Mouse (Mus musculus) retina, postnatal 7 days (tissue): ENCODE measurements around the gene Cdc14a.
A peak's percentile ranks its signal among the peaks of the same experiment; 100 is the strongest.

Experiments
- DNase-seq: peaks from one replicate; pipeline ENCODE4 v3.0.0-alpha.2; 2012; ENCODE audit warnings: low read depth, low spot score

Cdc14a gene

DNA sequence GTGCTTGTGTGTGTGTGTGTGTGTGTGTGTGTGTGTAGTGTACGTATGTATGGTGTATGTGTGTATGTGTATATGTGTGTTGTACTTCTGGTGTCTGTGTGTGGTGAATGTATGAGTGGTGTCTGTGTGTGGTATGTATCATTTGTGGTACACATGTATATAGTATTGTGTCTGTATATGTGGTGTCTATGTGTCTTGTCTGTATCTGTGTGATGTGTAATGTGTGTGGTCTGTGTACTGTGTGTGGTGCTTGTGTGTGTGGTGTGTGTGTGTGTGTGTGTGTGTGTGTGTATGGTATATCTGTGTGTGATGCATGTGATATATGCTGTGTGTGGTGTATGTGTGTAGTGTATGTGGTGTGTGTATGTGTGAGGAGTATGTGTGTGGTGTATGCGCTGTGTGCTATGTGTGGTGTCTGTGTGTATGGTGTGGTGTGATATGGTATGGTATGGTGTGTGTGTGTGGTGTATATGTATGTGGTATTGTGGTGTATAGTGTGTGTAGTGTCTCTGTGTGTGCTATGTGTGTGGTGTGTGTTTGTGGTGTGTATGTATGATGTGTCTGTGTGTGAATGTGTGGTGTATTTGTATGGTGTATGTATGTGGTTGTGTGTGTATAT is 156.7 kb downstream of the Cdc14a start:
- DNase-seq, result no peak

DNA sequence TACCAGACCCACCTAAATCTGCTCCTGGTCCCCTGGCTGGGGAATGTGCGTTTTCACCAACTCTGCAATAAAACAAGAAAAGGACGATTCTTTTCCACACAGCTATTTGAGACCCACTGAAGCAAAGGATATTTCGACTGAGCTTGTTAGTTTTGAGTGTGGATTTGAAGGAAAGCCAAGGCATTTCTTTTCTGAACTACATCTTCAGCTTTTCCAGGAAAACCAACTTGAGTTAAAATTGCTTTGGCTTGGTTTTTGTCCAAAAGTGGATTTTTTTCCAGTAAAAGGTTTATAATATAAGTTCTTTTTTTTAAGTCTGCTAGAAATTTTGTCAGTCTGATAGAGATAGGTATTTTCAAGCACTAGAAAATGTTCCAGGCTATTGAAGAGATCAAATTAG is 157.5 kb downstream of the Cdc14a start:
- no peak for DNase-seq

DNA sequence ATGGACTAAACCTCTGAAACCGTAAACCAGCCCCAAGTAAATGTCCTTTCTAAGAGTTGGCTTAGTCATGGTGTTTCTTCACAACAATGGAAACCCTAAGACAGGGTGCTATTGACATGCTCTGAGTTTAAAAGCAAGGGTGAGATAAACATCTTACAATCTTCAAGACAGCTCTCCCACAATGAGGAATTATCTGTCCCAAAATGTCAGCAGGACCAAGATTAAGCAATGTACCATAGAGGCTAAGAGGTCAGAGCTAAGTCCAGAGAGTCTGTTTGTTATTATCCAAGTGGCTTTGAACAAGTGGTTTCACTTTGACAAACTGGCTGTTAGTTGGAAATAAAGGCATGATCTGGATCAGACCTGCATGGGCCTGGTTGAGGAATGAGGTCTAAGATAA is 159.9 kb downstream of the Cdc14a start:
- DNase-seq, result no peak

DNA sequence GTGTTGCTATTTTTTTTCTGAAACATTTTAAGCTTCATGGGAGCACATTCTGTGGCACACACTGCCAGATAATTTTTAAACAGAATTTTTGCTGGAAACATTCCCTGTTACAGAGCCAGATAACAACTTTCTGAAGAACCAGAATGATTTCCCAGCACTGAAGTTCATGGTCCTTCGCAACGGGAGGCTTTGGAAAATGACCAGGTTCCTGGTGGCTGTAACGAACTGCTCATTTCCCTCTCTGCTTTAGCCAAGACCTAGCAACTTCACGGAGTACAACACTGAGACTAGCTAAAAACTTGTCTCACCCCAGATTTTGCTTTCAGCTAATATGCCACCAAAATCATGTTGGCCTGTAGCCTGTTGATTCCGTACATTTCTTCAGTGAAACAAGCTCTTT is 160.8 kb downstream of the Cdc14a start:
- DNase-seq, result no peak

DNA sequence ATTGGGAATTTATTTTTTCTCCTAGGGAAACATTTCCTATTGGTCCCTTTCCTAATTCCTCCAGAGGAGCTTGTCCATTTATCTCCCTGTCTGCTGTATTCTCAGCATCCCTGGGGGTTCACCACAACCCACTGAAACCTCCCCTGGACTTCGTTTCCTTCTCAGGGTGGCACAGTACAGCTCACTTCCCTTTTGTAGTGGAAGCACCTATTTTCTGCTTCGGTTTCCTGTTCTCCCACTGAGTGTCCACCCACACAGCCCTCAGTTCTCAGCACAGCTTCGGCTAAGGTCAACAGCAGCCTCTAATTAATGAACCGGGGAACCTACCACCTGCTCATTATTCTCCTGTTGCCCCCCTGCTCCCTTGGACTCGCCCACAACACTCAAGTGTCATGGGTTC is 167.7 kb downstream of the Cdc14a start:
- DNase-seq, result no peak

DNA sequence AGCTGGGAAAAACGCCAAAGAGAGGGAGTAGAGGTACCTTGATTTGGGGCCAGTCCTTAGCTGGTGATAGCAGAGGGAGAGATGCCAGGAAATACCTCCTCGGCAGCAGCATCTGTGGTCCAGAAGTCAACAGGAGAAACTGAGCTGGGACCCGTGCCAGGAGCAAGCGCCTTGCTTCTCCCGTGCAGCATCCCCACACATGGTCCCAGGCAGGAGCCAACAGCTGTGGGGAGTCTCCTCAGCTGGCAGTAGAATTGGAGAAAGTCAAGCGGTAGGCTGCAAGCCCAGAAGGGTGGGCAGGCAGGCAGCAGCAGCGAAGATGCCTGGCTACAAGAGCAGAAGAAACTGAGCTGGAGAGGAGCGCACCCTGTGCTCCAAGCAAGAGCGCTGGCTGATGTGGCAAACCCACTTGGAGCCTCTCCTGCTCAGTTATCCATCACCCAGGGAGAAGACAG is 170.7 kb downstream of the Cdc14a start, which contains the start of gene Gpr88:
Gene Gpr88 (minus strand): TSS at position 427 of the 455 bp plus-strand sequence.
- peak; percentile 8 for DNase-seq

DNA sequence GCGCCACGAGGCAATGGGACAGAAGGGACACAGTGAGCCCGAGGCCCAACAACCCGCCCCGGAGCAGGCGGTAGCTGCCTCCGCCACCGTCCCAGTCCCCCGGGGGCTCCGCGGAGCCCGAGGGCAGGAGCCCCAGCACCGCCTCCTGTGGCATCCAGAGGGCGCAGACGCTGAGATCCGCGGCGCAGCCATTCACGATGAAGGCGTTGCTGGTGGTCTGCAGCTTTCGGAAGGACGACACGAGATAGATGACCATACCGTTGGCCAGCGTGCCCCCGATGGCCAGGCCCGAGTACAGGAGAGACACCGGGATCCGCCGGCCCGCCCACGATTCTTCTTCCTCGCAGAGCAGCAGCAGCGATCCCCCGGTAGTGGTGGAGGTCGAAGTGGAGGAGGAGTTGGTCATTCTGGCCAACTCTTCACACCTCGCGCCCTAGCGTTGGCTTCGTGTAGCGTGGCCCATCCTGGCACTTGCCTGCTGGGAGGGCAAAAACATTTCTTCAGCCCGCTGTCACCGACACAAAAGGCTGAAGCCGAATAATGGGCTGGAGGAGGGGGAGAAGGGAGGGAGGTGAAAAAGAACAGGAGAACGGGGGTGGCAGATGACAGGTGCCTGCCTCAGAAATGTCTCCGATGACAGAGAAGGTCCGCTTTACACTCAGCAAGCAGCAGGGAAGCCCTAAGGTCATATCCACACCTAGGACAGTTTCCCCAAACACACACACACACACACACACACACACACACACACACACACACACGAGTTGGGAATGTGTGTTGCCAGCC is 171.4 kb downstream of the Cdc14a start:
- peak; percentile 17 for DNase-seq

DNA sequence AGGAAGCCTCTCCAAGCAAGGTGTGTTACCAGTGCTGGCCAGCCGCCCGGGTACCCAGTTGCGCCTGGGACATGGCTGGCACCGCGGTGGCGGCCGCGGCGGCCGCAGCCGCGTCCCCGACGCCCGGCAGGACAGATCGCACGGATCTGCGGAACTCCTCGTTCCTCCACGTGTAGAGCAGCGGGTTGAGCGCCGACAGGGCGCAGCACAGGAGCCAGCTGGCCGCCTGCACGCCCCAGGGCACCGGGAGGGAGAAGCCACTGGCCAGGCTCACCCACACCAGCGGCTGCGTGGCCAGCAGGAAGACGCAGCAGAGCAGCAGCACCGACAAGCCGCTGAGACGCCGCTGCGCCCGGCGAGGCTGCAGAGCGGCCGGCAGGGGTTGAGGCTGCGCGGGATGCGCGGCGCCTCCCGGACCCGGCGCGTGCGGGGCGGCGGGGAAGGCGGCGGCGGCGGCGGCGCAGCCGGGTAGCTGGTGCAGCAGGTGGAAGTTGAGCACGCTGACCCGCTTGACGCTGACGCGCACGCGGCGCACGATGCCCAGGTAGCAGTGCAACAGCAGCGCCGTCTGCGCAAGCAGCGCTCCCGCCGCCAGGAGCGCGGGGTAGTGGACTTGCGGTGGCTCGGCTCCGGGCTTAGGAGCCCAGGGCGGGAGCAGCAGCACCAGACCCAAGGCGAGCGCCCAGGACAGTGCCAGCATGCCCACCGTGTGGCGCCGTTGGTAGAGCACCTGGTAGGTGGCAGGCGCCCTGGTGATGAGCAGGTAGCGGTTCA is 172.2 kb downstream of the Cdc14a start:
- DNase-seq, result peak; percentile 16

DNA sequence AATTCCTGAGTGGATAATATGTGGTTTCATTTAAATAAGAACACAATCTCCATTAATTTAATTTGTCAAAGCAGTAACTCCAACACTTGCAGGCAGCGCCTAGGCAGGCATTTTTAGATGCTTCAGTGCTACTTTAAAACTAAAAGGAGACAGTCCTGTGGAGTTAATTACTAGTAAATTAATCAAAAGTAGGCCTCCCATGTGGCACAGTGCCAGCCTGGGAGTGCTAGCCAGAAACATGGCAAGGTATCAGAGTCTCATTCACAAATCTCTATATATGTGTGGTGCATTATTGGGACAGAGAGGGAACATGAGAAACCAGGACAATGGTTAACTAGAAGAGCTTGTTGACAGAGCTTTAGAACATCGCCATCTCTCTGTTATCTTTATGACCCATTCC is 174.8 kb downstream of the Cdc14a start:
- DNase-seq, result no peak

DNA sequence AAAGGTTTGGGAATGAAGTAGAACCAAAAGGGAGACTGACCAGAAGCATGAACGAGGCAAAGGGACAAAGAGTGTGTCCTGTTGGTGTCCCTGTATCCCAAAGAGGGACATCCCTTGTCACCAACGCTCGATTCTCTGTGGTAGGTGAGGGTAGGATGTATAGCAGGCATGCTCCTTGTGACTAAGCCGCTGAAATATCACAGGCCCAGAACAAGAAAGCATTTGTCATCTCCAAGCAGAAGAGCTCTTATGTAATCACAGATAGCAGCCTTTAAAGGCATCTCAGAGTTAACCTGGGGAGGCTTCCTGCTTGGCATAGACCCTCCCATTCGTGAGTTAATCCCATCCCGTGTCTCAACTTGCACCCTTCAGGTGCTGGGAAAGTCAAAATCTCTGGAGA is 179.4 kb downstream of the Cdc14a start:
- DNase-seq, result no peak

DNA sequence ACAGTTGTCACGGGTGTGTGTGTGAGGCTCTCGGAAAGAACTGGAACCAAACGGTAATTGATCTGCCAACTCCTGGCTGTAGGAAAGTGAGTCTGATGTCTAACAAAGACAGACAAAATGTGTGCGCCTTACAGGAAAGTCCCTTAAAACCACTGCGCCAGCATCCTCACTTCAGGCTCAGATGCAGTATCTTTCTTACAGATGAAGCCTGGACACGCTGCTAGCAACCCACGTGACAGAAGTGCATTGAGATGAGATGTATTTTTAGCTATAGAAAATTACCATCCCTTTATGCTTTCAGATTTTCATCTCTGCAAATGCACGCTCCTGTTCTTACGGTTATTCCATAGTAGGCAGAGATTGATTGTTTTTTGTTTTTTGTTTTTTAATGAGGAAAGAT is 181.1 kb downstream of the Cdc14a start:
- no peak for DNase-seq

DNA sequence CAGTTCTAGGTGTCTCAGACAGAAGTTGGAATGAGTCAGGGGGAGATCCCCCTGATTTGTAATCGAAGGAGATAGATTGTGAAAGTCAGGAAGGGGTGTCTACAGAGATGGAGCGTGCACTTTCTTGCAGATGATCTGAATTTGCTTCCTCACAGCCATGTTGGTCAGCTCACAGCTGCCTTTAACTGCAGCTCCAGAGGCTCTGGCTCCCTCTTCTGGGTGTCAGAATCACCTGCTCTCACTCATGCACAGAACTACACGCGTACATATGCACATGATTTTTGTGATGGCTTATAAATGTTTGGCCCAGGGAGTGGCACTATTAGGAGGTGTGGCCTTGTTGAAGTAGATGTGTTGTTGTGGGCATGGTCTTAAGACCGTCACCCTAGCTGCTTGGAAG is 186.3 kb downstream of the Cdc14a start:
- no peak for DNase-seq

DNA sequence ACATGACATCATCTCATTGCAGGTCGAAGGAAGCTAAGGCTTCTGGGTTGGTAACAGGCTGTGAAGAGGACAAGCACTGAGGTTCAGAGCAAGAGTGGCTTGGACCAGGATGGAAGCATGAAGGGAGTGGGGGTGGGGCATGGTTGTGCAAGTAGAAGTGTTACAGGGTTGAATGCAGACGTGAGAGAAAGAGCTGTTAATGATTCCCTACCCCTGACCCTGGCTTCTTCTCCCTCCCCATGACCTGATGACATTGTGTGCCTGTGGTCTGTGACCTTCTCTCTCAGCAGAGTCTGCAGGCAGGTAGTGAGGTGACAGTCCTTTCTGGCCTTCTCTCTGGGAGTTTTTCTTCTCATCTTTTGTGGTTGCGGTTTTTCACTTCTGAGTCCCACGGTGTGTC is 187.0 kb downstream of the Cdc14a start:
- DNase-seq, result no peak

DNA sequence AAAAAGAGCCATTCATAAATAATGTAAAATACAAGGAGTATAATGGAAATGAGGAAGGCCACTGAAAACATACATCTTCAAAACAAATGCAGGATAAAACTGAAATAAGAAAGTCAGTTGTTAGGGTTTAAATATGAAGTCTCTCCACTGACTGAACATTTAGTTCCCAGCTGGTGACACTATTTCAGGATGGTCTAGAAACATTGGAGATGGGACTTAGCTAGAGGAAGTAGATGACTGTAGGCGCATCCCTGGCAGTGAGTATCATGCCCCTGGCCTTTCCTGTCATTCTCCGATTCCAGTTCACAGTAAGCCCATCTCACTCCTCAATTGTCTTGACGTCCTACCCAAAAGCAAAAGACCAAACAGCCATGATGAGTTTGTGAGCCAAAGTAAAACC is 190.3 kb downstream of the Cdc14a start:
- no peak for DNase-seq

DNA sequence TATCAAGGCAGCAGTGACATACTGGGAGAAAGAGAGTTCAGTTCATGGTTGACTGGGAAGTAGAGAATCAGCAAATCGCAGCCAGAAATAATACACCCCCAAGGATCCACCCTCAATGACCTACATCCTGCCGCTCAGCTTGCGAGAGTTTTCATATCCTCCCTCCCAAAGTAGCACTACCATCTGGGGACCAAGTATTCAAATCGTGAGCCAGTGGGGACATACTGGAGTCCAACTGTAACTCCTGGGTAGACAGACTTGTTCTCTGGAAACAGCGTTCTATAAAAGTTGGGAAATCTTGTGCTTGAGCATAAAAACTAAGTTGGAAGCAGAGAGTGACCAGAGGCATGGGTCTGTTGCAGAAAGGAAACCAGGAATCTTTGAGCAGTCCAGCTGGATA is 191.1 kb downstream of the Cdc14a start:
- DNase-seq, result no peak

DNA sequence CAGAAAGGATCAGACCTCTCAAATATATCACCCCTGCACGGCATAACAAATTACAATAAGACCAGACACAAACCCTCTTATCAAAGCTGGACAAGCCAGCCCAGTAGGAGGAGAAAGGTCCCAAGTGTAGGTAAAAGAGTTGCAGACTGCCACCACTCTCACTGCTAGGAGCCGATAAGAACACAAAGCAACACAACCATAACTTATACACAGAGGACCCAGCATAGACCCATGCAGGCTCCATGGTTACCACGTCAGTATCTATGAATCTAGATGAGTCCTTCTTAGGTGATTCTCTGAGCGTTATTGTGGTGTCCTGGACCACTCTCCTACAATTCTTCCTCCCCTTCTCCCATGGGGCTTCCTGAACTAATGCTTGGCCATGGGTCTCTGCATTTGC is 194.5 kb downstream of the Cdc14a start:
- no peak for DNase-seq

DNA sequence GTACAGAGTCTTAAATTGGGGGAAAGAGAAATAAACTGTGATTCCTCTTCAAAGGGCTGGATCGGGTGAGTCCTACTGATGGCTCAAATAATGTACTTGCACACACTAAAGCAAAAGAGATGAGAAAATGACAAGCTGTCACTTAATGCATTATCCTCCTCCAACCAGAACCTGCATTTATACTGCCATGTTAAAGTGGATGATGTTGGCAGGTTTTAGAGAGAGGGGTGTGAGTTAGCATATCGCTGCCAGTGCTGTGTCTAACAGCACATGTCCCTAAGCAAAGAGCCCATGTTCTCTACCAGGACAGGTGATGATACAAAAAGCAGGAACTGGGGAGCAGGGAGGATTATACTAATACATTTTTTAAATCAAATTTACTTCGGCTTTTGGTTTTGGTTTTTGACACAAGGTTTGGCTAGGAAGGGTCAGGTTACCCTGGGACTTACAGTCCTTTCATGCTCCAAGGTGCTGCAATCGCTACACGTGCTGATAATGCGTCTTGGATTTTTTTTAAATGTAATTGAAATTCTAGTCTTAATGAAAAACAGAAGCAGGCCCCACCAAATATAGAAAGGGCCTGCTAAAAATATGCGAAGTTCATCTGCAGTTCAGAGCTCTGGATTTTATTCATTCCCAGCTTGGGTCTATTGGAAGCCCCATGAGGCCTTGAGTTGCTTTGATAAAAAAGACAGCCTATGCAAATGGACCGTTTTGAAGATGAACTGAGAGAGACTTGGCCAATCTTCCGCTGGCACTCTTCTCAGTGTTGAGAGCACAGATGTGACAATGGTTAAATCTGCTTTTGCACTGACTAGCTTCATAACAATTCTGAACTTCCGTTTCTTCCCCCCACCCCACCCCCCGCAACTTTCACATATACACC is 195.2 kb downstream of the Cdc14a start:
- no peak for DNase-seq

DNA sequence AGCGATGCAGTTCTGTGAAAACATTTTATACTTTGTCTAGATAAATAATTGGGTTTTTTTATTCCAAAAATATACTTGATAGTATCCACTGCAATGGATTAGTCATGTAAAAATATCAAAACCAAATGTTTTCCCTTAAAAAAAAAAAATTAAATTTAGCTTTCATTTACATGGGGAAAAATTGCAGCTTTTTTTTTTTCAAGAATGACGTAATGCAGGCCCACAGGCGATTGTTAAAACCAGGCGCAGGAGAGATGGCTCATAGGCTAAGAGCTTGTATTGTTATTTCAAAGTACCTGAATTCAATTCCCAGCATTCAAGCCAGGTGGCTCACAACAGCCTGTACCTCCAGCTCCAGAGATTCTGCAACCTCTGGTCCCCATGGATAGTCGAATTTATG is 196.4 kb downstream of the Cdc14a start:
- DNase-seq, result no peak

DNA sequence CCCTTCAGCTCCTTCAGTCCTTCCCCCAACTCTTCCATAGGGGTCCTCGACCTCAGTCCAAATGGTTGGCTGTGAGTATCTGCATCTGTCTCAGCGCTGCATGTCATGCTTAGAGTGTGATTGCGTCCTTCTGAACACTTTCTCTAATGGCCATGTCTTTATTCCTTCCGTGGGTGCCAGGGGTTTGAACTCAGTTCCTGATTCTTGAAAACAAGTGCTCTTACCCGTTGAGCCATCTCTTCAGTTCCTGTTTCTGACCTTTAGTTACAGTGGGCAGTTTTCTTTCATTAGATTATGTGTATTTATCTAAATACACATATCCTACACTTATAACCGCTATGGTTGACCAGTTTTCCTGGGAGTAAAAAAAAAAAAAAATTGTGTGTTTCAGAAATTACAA is 196.9 kb downstream of the Cdc14a start:
- no peak for DNase-seq
